In genomic region chr5:75079564-75079963, GRCm38 (mm10) we compare ENCODE assay signal across 12 mouse cellular contexts. TPM values are rescaled to one million over a fixed set of nuclear protein-coding genes. Genes with fewer than 3 reads are reported as not detected.
DNase-seq lines count a peak whose midpoint lies in the region; ATAC-seq and TF ChIP-seq lines count a peak whose summit lies in the region.
"Had no signal": no experiment of that assay in that cellular context is flagged by ENCODE, and none has a peak within 500 bp of the region (broad histone marks: within the 10 kb centered on the region; RNA-seq: fewer than 3 reads in every experiment).

No protein-coding gene starts in this region.

- H3K4me3 ChIP-seq in layer of hippocampus, adult 2 months: no peak overlapping the region
- no peak overlapping the region for H3K4me3 ChIP-seq in CH12.LX (replicated peaks in 1 of 3; ENCODE audit: low read depth in 2 of 3, low read length in 2 of 3, poor library complexity in 1 of 3)
- no peak overlapping the region for H3K4me3 ChIP-seq in limb, embryonic 11.5 days (ENCODE audit: low read depth, low read length)
- H3K4me3 ChIP-seq: heart, embryonic 15.5 days had no signal

- no peak overlapping the region for H3K27ac ChIP-seq in layer of hippocampus, adult 2 months
- H3K27ac ChIP-seq in CH12.LX (ENCODE audit: insufficient read depth, low read depth): no peak overlapping the region
- no peak overlapping the region for H3K27ac ChIP-seq in limb, embryonic 11.5 days (replicated peaks; ENCODE audit: low read depth, low read length)
- H3K27ac ChIP-seq: heart, embryonic 15.5 days had no signal

- dilution Hi-C loops in CH12.LX (cut with MboI; ENCODE audit: extremely low pct_ligation_motif_present, extremely low pct_unique_long_range_greater_than_20kb, low sequenced_read_pairs): no loop called here

- no peak for TF ChIP-seq POLR2A in CH12.LX (IDR thresholded peaks at IDR 0.05; ENCODE audit: low read depth, low read length)

- H3K9me3 ChIP-seq in CH12.LX (replicated peaks; ENCODE audit: low read length): peaks cover 3% of the 10 kb centered on the region
- no peaks in the 10 kb centered on the region for H3K9me3 ChIP-seq in limb, embryonic 11.5 days (ENCODE audit: control insufficient read depth, low read length)
- H3K9me3 ChIP-seq: heart, embryonic 15.5 days had no signal

- TF ChIP-seq RAD21 in CH12.LX (IDR thresholded peaks at IDR 0.05; ENCODE audit: low read depth, low read length): peak; percentile 25

- peak; percentile 20 for TF ChIP-seq CTCF in layer of hippocampus, adult 2 months (conservative IDR thresholded peaks at IDR 0.05)
- peak in 1 of 2 experiments; percentile 17; a peak in 1 of 4 replicates for TF ChIP-seq CTCF in CH12.LX (conservative IDR thresholded peaks at IDR 0.05 in 1 of 2, IDR thresholded peaks at IDR 0.05 in 1 of 2; ENCODE audit: low read depth in 2 of 2, low read length in 2 of 2)

- H3K27me3 ChIP-seq in CH12.LX (replicated peaks): no peaks in the 10 kb centered on the region
- H3K27me3 ChIP-seq in limb, embryonic 11.5 days (ENCODE audit: control insufficient read depth, insufficient read depth, low read length): peaks cover 96% of the 10 kb centered on the region

- H3K9ac ChIP-seq in CH12.LX (ENCODE audit: insufficient read depth, low read depth): no peak overlapping the region
- no peak overlapping the region for H3K9ac ChIP-seq in limb, embryonic 11.5 days (ENCODE audit: low read length)
- H3K9ac ChIP-seq: heart, embryonic 15.5 days had no signal

- in situ Hi-C loops in CH12.LX (cut with MboI; ENCODE audit: low pct_ligation_motif_present, low pct_unique_long_range_greater_than_20kb, low sequenced_read_pairs): no loop called here

- 0% methylated on average over 7 of the region's 7 CpGs for WGBS in limb, embryonic 11.5 days

- no peak overlapping the region for H3K4me2 ChIP-seq in CH12.LX (ENCODE audit: insufficient read depth, low read depth, poor library complexity, severe bottlenecking)
- H3K4me2 ChIP-seq in limb, embryonic 11.5 days (ENCODE audit: low read depth, severe bottlenecking): no peak overlapping the region
- H3K4me2 ChIP-seq: heart, embryonic 15.5 days had no signal

- DNase-seq in layer of hippocampus, adult 2 months (ENCODE audit: low spot score in 2 of 2): no peak
- DNase-seq in layer of hippocampus, postnatal 10 days (ENCODE audit: low spot score in 2 of 2): no peak
- DNase-seq in CH12.LX (ENCODE audit: extremely low read depth): peak; percentile 17
- DNase-seq in WW6 (ENCODE audit: low read depth, low spot score): peak; percentile 13
- peak; percentile 52 for DNase-seq in limb, embryonic 11.5 days (ENCODE audit: low spot score)
- no peak for DNase-seq in c-Kit-positive CD71-positive TER-119-positive erythroid progenitor cells, embryonic 14.5 days (ENCODE audit: low spot score)
- DNase-seq in ovary, postnatal 36 days (ENCODE audit: low spot score): no peak
- DNase-seq: lung, postnatal 10 days had no signal

- H3K36me3 ChIP-seq in CH12.LX (replicated peaks in 1 of 2; ENCODE audit: control insufficient read depth in 1 of 2, insufficient read depth in 1 of 2, low read length in 1 of 2): no peaks in the 10 kb centered on the region
- H3K36me3 ChIP-seq in limb, embryonic 11.5 days (ENCODE audit: control insufficient read depth, insufficient read depth, low read length): no peaks in the 10 kb centered on the region
- H3K36me3 ChIP-seq: heart, embryonic 15.5 days had no signal

- no peak for ATAC-seq in limb, embryonic 11.5 days (ENCODE audit: insufficient number of reproducible peaks, low FRiP score, low TSS enrichment, low read depth)
- ATAC-seq: Patski had no signal

- H3K4me1 ChIP-seq in CH12.LX (ENCODE audit: control insufficient read depth in 1 of 2, insufficient read depth in 2 of 2): peaks cover 4 to 16% of the 10 kb centered on the region in 2 experiments; a peak in 3 of 4 replicates
- H3K4me1 ChIP-seq in limb, embryonic 11.5 days (ENCODE audit: control insufficient read depth, insufficient read depth, low read length): peaks cover 9% of the 10 kb centered on the region

- H3K79me2 ChIP-seq in CH12.LX (replicated peaks; ENCODE audit: control insufficient read depth, extremely low read depth, insufficient read depth, poor library complexity, severe bottlenecking): no peaks in the 10 kb centered on the region

- no peak for TF ChIP-seq EP300 in CH12.LX (IDR thresholded peaks at IDR 0.05; ENCODE audit: low read length)

TF ChIP-seq in CH12.LX, 34 proteins besides CTCF, POLR2A, EP300 and RAD21:
- TF ChIP-seq IRF4 (IDR thresholded peaks at IDR 0.05; ENCODE audit: low read depth, low read length) (no peak), MAFK (IDR thresholded peaks at IDR 0.05; ENCODE audit: insufficient replicate concordance, low read length) (no peak), MAZ (IDR thresholded peaks at IDR 0.05; ENCODE audit: low read depth, low read length) (no peak), SMC3 (IDR thresholded peaks at IDR 0.05; ENCODE audit: low read depth, low read length) (peak; percentile 4; the same call in 1 of the 2 replicates), PAX5 (IDR thresholded peaks at IDR 0.05; ENCODE audit: low read length) (no peak), UBTF (IDR thresholded peaks at IDR 0.05; ENCODE audit: low read depth, low read length) (no peak), NRF1 (IDR thresholded peaks at IDR 0.05; ENCODE audit: low read depth, low read length) (no peak), TCF12 (IDR thresholded peaks at IDR 0.05; ENCODE audit: low read depth, low read length) (no peak), HCFC1 (IDR thresholded peaks at IDR 0.05; ENCODE audit: low read depth, low read length) (no peak), ZNF384 (IDR thresholded peaks at IDR 0.05; ENCODE audit: low read depth, low read length) (no peak), TBP (conservative IDR thresholded peaks at IDR 0.05; ENCODE audit: low read depth, low read length) (no peak), MYC (IDR thresholded peaks at IDR 0.05; ENCODE audit: low read depth, low read length) (no peak), KAT2A (IDR thresholded peaks at IDR 0.05; ENCODE audit: insufficient replicate concordance, low read length) (no peak), USF1 (IDR thresholded peaks at IDR 0.05; ENCODE audit: low read depth, low read length) (peak; percentile 34), ZKSCAN1 (IDR thresholded peaks at IDR 0.05; ENCODE audit: borderline replicate concordance, low read depth, low read length) (no peak), JUND (conservative IDR thresholded peaks at IDR 0.05; ENCODE audit: low read depth, low read length) (no peak), MXI1 (IDR thresholded peaks at IDR 0.05; ENCODE audit: low read depth, low read length) (no peak), BHLHE40 (IDR thresholded peaks at IDR 0.05; ENCODE audit: low read depth, low read length) (peak; percentile 74), ZC3H11A (IDR thresholded peaks at IDR 0.05; ENCODE audit: low read depth, low read length) (no peak), JUN (IDR thresholded peaks at IDR 0.05; ENCODE audit: insufficient read depth, low read depth, low read length) (no peak), RCOR1 (conservative IDR thresholded peaks at IDR 0.05; ENCODE audit: low read depth, low read length) (no peak), USF2 (conservative IDR thresholded peaks at IDR 0.05; ENCODE audit: low read depth, low read length) (0 out of 2 replicates have a peak, but pooled peaks have one; percentile 23), E2F4 (IDR thresholded peaks at IDR 0.05; ENCODE audit: insufficient replicate concordance, low read depth, low read length) (no peak), ETS1 (conservative IDR thresholded peaks at IDR 0.05; ENCODE audit: low read depth, low read length) (no peak), CHD1 (IDR thresholded peaks at IDR 0.05; ENCODE audit: low read depth, low read length) (no peak), ELF1 (IDR thresholded peaks at IDR 0.05; ENCODE audit: low read depth, low read length) (no peak)

RNA-seq across cellular contexts. Expression of gene Gsx2, which starts 4.2 kb away (rescaled TPM):
- under 1 TPM; 0.51 to 0.59 TPM for total RNA-seq in layer of hippocampus, adult 2 months (2021)
- total RNA-seq in layer of hippocampus, postnatal 10 days (2021): under 1 TPM; 0.47 to 0.59 TPM
- not detected in 2 replicates for total RNA-seq in CH12.LX (2012; rRNA removed)
- not detected in 2 replicates for total RNA-seq in CH12.LX (2014; rRNA removed)
- polyA plus RNA-seq in CH12.LX (2012; ENCODE audit: insufficient read length, low read depth): not detected in 2 replicates
- polyA plus RNA-seq in limb, embryonic 11.5 days (2014; fragmentation: Nextera tagmentation; extraction: Ambion mirVana): not detected in 2 replicates
- total RNA-seq: left cerebral cortex, postnatal 25 days had no signal
- polyA plus RNA-seq: heart, embryonic 15.5 days; Patski; spleen, adult 2 months had no signal

RNA-seq across cellular contexts. Expression of gene Chic2, which starts 35.0 kb away (rescaled TPM):
- total RNA-seq in layer of hippocampus, adult 2 months (2021): 10 to 100 TPM; 18.7 to 19.4 TPM
- 10 to 100 TPM; 28.3 to 31.5 TPM for total RNA-seq in layer of hippocampus, postnatal 10 days (2021)
- total RNA-seq in CH12.LX (2012; rRNA removed) (28.2 and 30.0 TPM in 2 replicates), CH12.LX (2014; rRNA removed) (41.6 and 54.5 TPM in 2 replicates)
- polyA plus RNA-seq in CH12.LX (2012; ENCODE audit: insufficient read length, low read depth): 40.8 and 46.5 TPM in 2 replicates
- polyA plus RNA-seq in limb, embryonic 11.5 days (2014; fragmentation: Nextera tagmentation; extraction: Ambion mirVana): 45.8 and 46.1 TPM in 2 replicates

Comparison
In these comparisons a context has a peak if more than half of its experiments do, and no peak if none do; other contexts are left out.
1. DNase-seq: peak in CH12.LX (single experiment), WW6 (single experiment) and limb, embryonic 11.5 days (single experiment); none in layer of hippocampus, adult 2 months (0 of 2), layer of hippocampus, postnatal 10 days (0 of 2), c-Kit-positive CD71-positive TER-119-positive erythroid progenitor cells, embryonic 14.5 days (single experiment) and ovary, postnatal 36 days (single experiment).